Mouse (Mus musculus) T-cell, adult 2 months (primary cell): ENCODE data around the gene Kcnab1.

Source experiments
- DNase-seq: peaks from one replicate; pipeline ENCODE4 v3.0.0; 2022; ENCODE audit warnings: low spot score

The Kcnab1 gene

GRCm38 (mm10) chr3:65316738-65317137 lies 207.6 kb downstream of the Kcnab1 start:
- DNase-seq: no peak

- DNase-seq: no peak
These were observed 208.8 kb downstream of the Kcnab1 start for GRCm38 (mm10) chr3:65317876-65318537.

DNA sequence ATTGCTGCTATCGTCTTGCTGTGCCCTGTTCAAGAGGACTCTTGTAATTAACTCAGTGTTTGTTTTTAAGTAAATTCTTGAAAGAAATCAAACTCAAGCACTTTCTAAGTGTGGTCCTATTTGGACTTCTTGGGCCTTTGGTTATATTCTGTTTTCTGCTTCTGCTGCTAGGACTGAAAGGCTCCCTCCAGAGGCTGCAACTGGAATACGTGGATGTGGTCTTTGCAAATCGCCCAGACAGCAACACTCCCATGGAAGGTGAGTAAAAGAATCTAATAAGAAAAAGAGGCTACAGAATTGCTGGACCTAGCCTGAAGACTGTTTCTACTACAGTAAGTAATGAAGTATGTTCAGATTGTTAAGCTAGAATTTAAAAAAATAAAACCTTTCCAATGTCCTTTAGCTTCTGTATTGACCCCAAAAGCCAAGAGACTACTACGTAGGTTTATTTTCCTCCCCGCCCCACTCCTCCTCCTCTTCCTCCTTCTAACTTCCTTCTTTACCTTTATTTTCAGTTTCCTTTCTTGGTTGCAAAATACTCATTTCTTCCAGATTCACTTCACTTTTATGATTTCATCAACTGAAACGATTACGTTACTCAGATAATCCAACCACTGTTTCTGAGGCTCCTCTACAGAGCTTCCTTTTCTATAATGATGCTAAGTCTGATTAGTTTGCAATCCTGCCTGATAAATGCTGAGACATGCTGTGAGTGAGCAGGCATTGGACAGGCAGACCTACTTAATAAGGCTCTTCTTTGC lies 210.2 kb downstream of the Kcnab1 start:
- no peak for DNase-seq

DNA sequence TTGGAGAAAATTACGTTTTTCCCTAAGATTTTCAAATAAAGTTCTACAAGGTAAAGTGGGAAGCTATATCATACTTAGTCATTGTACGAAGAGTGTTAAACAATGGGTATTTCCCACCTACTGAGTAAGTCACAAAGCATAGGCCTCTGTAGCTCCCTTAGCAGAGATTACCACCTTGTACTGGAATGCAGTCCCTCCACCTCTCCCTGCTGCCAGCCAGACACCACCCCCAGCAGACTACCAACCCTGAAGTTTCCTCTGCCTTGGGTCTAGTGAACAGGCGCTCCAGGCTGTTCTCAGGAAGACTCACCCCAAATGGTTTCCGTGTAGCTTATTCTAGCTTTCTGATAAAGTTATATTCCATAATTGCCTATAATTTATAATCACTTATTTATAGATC lies 211.8 kb downstream of the Kcnab1 start:
- no peak for DNase-seq

GRCm38 (mm10) chr3:65321981-65322779 lies 213.0 kb downstream of the Kcnab1 start:
- no peak for DNase-seq

DNA sequence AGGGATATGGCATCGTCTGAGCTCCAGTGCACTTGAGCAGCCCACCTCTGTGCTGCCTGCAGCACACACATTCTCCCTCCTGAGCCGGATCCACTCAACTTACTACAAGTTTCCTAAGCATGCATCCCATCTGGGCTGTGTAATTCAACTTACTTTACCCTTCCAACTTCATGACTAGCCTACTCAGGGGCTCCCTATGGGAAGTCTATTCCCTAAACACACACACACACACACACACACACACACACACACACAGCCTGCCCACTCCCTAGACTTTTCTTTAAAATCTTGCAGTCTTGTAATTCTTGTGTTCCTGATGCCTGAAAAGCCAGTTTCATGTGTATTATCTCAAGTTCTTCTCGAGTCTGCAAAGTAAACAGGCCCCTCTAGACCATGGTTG lies 216.1 kb downstream of the Kcnab1 start:
- no peak for DNase-seq

- DNase-seq: no peak
These were observed 219.6 kb downstream of the Kcnab1 start for GRCm38 (mm10) chr3:65328814-65329213.

DNA sequence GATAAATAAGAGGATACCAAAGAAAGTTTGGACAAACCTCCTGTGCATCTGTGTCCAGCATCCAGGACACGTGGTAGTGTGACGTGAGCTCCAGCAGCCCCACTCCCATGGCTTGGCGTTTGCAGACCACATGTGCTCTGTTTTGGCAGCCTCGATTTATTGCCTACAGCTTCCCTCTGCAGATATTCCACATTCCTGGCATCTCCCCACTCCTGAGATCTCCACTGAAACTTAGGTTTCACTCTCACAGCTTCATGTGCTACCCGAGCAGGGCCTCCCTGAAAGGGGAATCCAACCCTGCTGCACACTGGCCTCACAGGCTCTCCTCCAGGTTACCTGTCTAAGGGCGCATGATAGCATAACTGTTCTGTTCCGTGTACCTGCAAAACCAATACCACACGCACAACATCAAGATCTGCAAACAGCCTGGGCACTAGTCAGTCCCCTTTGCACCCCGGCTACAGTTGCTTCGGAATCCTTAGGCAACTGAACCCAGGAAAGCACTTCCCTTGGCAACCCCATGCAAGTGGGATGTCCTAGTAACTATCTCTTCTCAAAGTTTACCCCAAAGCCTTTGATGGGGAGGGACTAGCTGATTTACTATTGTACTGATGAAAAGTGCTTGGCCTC lies 228.8 kb downstream of the Kcnab1 start:
- no peak for DNase-seq

GRCm38 (mm10) chr3:65340173-65340951 lies 231.2 kb downstream of the Kcnab1 start:
- no peak for DNase-seq

DNA sequence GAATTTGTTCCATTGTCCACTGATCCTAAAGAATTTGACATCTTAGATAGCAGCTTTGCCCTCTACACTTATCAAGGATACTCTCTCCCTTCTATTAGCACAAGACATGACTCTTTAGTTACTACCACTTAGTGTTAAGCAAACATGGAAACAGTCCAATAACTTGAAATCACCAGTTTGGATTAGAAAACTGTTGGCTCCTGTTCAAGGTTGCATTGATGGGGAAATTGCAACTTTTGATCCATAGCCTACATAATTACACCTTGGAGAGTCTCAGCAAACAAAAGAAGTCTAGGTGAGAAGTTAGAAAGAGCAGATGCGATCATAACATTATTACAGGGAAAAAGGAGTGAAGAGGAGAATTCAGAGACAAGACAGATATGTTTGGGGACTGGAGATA lies 237.0 kb downstream of the Kcnab1 start:
- no peak for DNase-seq

DNA sequence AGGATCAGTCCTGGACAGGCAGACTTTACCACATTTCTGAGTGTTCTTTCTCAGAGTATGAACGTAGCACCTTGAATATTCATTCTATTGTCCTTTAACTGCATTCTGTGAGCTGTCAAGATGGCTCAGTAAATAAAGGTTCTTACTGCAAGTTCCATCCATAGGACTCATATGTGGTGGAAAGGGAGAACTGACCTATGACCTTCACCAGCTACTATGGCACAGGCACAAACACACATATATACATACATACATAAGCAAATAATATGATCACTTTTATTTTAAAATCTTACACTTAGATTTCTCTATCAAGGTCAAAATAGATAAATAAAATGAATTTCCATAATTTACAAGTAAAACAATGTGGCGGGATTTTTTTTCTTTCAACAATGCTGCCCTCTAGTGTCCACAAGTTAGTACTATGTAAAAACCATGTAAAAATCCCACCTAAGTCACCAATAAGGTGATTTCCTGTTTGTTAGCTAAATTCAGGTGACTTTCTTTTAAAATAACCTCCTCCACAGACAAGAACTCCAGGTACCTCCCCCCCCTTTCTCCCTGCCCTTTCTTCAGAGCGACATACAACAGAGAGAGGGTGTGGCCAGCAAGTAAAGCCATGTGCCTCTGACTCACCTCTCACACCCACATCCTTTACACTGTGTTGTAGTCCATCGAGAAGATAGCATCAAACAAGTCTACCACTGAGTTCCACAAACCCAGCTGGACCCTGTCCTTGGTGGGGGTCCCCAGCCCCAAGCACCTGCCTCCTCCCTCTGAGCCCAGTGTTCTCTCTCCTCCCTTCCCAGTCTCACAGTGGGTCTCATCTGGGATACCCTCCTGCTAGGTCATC lies 243.3 kb downstream of the Kcnab1 start:
- DNase-seq: peak; percentile 20

- DNase-seq: peak; percentile 1
These were observed 244.3 kb downstream of the Kcnab1 start for GRCm38 (mm10) chr3:65353263-65354037.

GRCm38 (mm10) chr3:65355479-65355878 lies 246.3 kb downstream of the Kcnab1 start:
- DNase-seq: no peak

DNA sequence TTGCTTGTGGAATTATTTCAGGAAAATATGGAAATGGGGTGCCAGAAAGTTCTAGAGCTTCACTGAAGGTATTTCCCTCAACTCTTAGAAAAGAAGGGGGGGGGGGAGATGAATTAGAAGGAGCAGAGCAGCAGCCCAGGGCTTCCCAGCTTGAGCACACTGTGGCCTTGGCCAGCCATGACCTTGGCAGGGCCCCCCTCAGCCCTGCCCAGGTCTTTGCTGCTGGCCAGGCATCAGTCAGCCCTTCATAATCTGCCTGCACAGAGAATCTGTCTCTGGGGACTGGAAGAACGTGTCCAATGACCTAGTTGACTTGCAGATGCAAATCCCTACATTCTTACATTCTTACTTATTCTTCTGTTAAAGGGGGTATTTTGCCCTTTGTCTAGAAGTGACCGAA lies 249.1 kb downstream of the Kcnab1 start:
- DNase-seq: no peak

DNA sequence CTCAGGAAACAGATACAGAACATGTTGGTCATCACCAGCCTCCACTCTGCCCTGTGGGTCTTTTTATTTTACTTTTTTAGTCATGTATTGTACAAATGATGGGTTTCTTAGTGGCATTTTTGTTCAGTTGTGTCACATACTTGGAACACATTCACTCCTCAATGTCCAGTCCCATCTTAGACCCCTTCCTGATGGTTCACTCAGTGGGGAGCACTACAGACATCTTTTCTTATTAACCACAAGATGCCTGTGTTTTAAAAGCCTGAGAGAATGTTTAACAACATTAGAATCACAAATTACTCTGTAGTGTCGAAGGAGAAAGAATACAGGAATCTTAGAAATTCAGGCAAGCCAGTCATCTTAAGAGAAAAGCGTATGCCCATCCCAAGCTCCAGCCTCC lies 249.7 kb downstream of the Kcnab1 start:
- no peak for DNase-seq

- no peak for DNase-seq
These were observed 251.2 kb downstream of the Kcnab1 start for GRCm38 (mm10) chr3:65360163-65360969.

- no peak for DNase-seq
These were observed 254.3 kb downstream of the Kcnab1 start for GRCm38 (mm10) chr3:65363438-65363837.

- DNase-seq: no peak
These were observed 256.0 kb downstream of the Kcnab1 start for GRCm38 (mm10) chr3:65365184-65365583.
